Mouse (Mus musculus) olfactory bulb, adult 2 months (tissue): Measurements from ENCODE around the gene B9d1.

Experiments
- CTCF ChIP-seq: fragments of 200-500 bp; IDR thresholded peaks from 2 replicates; pipeline ENCODE4 v1.5.1; 2012; ENCODE audit warnings: low read depth, mild to moderate bottlenecking, low read length, moderate library complexity; ENCODE audit not compliant: insufficient read depth
- POLR2A ChIP-seq: fragments of 200-500 bp; IDR thresholded peaks from 2 replicates; pipeline ENCODE4 v1.6.1; 2012; ENCODE audit warnings: mild to moderate bottlenecking, low read depth, low read length, moderate library complexity; ENCODE audit not compliant: insufficient read depth

- TF ChIP-seq CTCF: no peak
- TF ChIP-seq POLR2A: no peak
Measured at GRCm38 (mm10) chr11:61541106-61541505, 36.2 kb downstream of the B9d1 start.
